Mouse (Mus musculus): ENCODE results near the gene Pml. TPM values are rescaled to one million over a fixed set of nuclear protein-coding genes. Genes with fewer than 3 reads are reported as not detected.

Gene Pml
- polyA plus RNA-seq, 1 experiment: 200 TPM

DNA sequence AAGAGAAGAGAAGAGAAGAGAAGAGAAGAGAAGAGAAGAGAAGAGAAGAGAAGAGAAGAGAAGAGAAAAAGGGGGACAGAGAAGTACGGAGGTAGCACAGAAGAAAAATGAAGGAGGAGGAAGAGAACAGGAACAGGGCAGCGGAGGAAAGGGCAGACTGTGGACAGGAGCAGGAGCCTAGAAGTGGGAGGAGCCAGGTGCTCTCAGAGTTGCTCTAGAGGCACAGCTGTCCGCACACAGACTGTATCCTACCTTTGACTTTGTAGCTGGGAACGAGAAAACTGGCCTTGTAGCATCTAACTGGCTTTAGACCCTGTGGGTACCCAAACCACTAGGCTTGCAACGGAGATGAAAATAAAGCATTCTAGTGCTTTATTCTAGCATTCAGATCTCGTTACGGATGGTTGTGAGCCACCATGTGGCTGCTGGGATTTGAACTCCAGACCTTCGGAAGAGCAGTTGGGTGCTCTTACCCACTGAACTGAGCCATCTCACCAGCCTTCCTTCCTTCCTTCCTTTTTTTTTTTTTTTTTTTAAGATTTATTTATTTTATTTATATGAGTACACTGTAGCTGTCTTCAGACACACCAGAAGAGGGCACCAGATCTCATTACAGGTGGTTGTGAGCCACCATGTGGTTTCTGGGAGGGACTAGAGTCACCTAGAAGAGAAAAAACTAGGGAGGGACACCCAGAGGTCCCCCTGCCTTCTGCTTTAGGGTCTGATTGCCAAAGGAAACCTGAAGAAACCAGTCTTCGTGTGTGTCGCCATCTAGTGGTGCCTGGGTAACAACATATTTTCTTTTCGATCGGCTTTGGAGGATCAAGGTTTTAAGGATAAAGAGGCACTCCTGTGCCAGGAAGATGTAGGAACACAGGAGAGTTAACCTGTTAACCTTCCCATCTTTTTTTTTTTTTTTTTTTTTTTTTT lies 19.1 kb upstream of the Pml start:
- H3K9me3 ChIP-seq (replicated peaks; ENCODE audit: control insufficient read depth, insufficient read depth, low read length, poor library complexity, severe bottlenecking): no peaks in the 10 kb centered on the region
- TF ChIP-seq EP300 (IDR thresholded peaks at IDR 0.05; ENCODE audit: insufficient read depth, low read depth, low read length): no peak
- TF ChIP-seq CTCF (IDR thresholded peaks at IDR 0.05; ENCODE audit: low read depth, low read length): peak; percentile 46
- H3K4me1 ChIP-seq (ENCODE audit: control insufficient read depth, insufficient read depth, low read length): peaks cover 3% of the 10 kb centered on the region
- H3K4me3 ChIP-seq (ENCODE audit: low read depth, low read length): no peak overlapping the region
- H3K36me3 ChIP-seq (ENCODE audit: control insufficient read depth, insufficient read depth, low read length, poor library complexity, severe bottlenecking): no peaks in the 10 kb centered on the region
- no peaks in the 10 kb centered on the region for H3K27me3 ChIP-seq (ENCODE audit: control insufficient read depth, insufficient read depth, low read length, poor library complexity, severe bottlenecking)
- H3K9ac ChIP-seq (ENCODE audit: low read depth, poor library complexity, severe bottlenecking): peak overlapping the region; percentile 49
- H3K27ac ChIP-seq (ENCODE audit: insufficient read depth, low read length): peak overlapping the region; percentile 89

DNA sequence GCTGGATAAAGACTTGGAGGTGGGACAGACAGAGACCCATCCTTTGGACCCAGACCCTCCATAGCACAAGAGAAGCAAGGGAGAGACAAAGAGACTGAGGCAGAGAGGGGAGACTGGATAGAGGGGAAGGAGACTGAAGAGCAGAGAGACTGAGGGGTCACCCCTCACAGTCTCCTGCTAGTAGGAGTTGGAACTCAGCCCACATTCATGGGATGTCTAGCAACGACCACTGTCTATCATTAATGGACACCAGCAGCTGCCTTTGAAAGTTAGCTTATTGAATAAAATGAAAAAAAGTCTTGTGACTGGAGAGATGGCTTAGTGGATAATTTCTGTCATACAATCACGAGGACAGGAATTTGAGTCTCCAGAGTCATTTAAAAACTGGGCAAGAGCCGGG lies 17.5 kb upstream of the Pml start:
- no peaks in the 10 kb centered on the region for H3K27me3 ChIP-seq (ENCODE audit: control insufficient read depth, insufficient read depth, low read length, poor library complexity, severe bottlenecking)
- peaks cover 2% of the 10 kb centered on the region for H3K4me1 ChIP-seq (ENCODE audit: control insufficient read depth, insufficient read depth, low read length)
- H3K9me3 ChIP-seq (replicated peaks; ENCODE audit: control insufficient read depth, insufficient read depth, low read length, poor library complexity, severe bottlenecking): no peaks in the 10 kb centered on the region
- H3K27ac ChIP-seq (ENCODE audit: insufficient read depth, low read length): peak overlapping the region; percentile 94
- peak overlapping the region; percentile 42 for H3K9ac ChIP-seq (ENCODE audit: low read depth, poor library complexity, severe bottlenecking)
- H3K4me3 ChIP-seq (ENCODE audit: low read depth, low read length): peak overlapping the region; percentile 37; the same call in 1 of the 2 replicates
- H3K36me3 ChIP-seq (ENCODE audit: control insufficient read depth, insufficient read depth, low read length, poor library complexity, severe bottlenecking): peaks cover 9% of the 10 kb centered on the region; the same call in 1 of the 2 replicates
- no peak for TF ChIP-seq EP300 (IDR thresholded peaks at IDR 0.05; ENCODE audit: insufficient read depth, low read depth, low read length)
- TF ChIP-seq CTCF (IDR thresholded peaks at IDR 0.05; ENCODE audit: low read depth, low read length): no peak
- no peak for TF ChIP-seq POLR2A (IDR thresholded peaks at IDR 0.05; ENCODE audit: insufficient read depth, low read length)

DNA sequence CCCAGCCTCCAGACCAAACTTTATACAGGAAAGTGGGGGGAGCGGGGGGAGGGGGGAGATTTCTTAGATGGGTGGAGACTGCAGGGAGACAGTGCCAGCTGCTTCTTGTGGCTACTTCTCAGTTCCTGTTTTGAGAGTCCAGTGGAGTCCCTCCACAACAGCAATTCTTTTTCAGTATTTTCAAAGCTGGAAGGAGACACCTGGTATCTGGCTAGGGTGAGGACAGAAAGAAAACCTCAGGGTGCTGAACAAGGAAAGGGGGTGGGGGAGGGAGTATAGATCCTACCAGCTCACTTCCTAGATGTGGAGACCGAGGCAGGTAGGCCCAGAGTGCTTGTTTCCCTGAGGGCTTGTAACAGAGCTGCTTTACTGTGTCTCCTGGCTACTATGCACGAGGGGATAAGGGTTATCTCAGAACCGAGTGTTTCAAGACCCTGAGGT lies 17.0 kb upstream of the Pml start:
- Histone ChIP-seq H3K9me3 (replicated peaks; ENCODE audit: control insufficient read depth, insufficient read depth, low read length, poor library complexity, severe bottlenecking) (no peaks in the 10 kb centered on the region), H3K9ac (ENCODE audit: low read depth, poor library complexity, severe bottlenecking) (peak overlapping the region; percentile 42), H3K27me3 (ENCODE audit: control insufficient read depth, insufficient read depth, low read length, poor library complexity, severe bottlenecking) (no peaks in the 10 kb centered on the region), H3K27ac (ENCODE audit: insufficient read depth, low read length) (peak overlapping the region; percentile 94), H3K4me3 (ENCODE audit: low read depth, low read length) (peak overlapping the region; percentile 37), H3K36me3 (ENCODE audit: control insufficient read depth, insufficient read depth, low read length, poor library complexity, severe bottlenecking) (peaks cover 9% of the 10 kb centered on the region; the same call in 1 of the 2 replicates), H3K4me1 (ENCODE audit: control insufficient read depth, insufficient read depth, low read length) (peaks cover 2% of the 10 kb centered on the region)
- TF ChIP-seq EP300 (IDR thresholded peaks at IDR 0.05; ENCODE audit: insufficient read depth, low read depth, low read length) (no peak), POLR2A (IDR thresholded peaks at IDR 0.05; ENCODE audit: insufficient read depth, low read length) (no peak), CTCF (IDR thresholded peaks at IDR 0.05; ENCODE audit: low read depth, low read length) (no peak)

DNA sequence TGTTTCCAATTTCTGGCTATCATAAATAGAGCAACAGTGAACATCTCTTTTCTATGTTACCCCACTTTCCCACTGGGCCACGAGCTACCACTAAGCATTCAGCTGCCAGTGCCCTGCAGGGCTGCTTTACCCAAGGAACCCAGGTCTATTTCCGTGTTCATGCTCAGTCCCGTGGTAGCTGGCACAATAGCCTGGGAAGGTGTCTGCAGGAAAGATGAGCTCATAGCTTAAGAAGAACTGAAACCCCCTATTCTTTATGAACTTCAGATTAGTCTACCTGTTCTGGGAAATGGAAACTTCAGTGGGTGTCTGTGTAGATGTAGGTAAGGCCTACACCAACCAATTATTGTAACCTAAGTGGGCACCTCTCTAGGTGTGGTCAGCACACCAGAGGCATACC lies 15.8 kb upstream of the Pml start:
- peaks cover 12% of the 10 kb centered on the region; the same call in 1 of the 2 replicates for H3K36me3 ChIP-seq (ENCODE audit: control insufficient read depth, insufficient read depth, low read length, poor library complexity, severe bottlenecking)

DNA sequence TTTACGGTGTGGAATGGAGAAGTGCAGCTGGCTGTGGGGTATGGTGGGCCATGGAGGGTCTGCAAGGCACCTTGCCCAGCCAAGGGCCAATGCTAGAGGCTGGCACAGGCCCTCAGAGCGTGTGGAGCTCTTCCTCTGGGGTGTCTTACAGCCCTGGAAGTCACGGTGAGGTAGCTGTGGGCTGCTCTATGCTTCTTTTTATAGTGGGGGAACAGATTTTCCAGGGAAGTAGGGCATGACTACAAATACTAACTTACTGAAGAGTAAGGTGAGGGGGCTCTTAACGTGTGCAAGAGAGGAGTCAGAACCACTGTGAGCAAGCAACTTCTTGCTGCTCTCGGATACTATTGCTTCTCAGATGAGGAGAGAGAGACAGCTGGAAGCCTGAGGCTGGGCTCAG lies 12.9 kb upstream of the Pml start:
- TF ChIP-seq EP300 (IDR thresholded peaks at IDR 0.05; ENCODE audit: insufficient read depth, low read depth, low read length) (no peak), POLR2A (IDR thresholded peaks at IDR 0.05; ENCODE audit: insufficient read depth, low read length) (no peak), CTCF (IDR thresholded peaks at IDR 0.05; ENCODE audit: low read depth, low read length) (no peak)
- Histone ChIP-seq H3K27me3 (ENCODE audit: control insufficient read depth, insufficient read depth, low read length, poor library complexity, severe bottlenecking) (no peaks in the 10 kb centered on the region), H3K36me3 (ENCODE audit: control insufficient read depth, insufficient read depth, low read length, poor library complexity, severe bottlenecking) (peaks cover 28% of the 10 kb centered on the region), H3K27ac (ENCODE audit: insufficient read depth, low read length) (no peak overlapping the region), H3K4me1 (ENCODE audit: control insufficient read depth, insufficient read depth, low read length) (no peaks in the 10 kb centered on the region), H3K9me3 (replicated peaks; ENCODE audit: control insufficient read depth, insufficient read depth, low read length, poor library complexity, severe bottlenecking) (no peaks in the 10 kb centered on the region), H3K9ac (ENCODE audit: low read depth, poor library complexity, severe bottlenecking) (no peak overlapping the region), H3K4me3 (ENCODE audit: low read depth, low read length) (no peak overlapping the region)

More for the DNA sequence above, 15.8 kb upstream of the Pml start:
- Histone ChIP-seq H3K27ac (ENCODE audit: insufficient read depth, low read length) (0 out of 2 replicates have a peak overlapping the region, but pooled peaks have one; percentile 22), H3K4me1 (ENCODE audit: control insufficient read depth, insufficient read depth, low read length) (no peaks in the 10 kb centered on the region), H3K9me3 (replicated peaks; ENCODE audit: control insufficient read depth, insufficient read depth, low read length, poor library complexity, severe bottlenecking) (no peaks in the 10 kb centered on the region), H3K9ac (ENCODE audit: low read depth, poor library complexity, severe bottlenecking) (no peak overlapping the region), H3K4me3 (ENCODE audit: low read depth, low read length) (no peak overlapping the region), H3K27me3 (ENCODE audit: control insufficient read depth, insufficient read depth, low read length, poor library complexity, severe bottlenecking) (no peaks in the 10 kb centered on the region)
- TF ChIP-seq CTCF (IDR thresholded peaks at IDR 0.05; ENCODE audit: low read depth, low read length) (no peak), EP300 (IDR thresholded peaks at IDR 0.05; ENCODE audit: insufficient read depth, low read depth, low read length) (no peak), POLR2A (IDR thresholded peaks at IDR 0.05; ENCODE audit: insufficient read depth, low read length) (no peak)

Data from ES-Bruce4 (cell line).